Mouse (Mus musculus) E14TG2a.4 (cell line): Measurements from ENCODE around the gene Eddm3b.

Experiments
- CTCF ChIP-seq: conservative IDR thresholded peaks from 2 replicates; pipeline ENCODE4 v1.5.1; 2014; ENCODE audit warnings: low read length
- POU5F1 ChIP-seq: IDR thresholded peaks from 2 replicates; pipeline ENCODE4 v1.6.1; 2014; ENCODE audit warnings: low read length, borderline replicate concordance

GRCm38 (mm10) chr14:51085086-51085485, 29.1 kb upstream of the Eddm3b start:
- TF ChIP-seq CTCF = no peak
- no peak for TF ChIP-seq POU5F1
